Mouse (Mus musculus): ENCODE data around the gene Ajm1.

DNA sequence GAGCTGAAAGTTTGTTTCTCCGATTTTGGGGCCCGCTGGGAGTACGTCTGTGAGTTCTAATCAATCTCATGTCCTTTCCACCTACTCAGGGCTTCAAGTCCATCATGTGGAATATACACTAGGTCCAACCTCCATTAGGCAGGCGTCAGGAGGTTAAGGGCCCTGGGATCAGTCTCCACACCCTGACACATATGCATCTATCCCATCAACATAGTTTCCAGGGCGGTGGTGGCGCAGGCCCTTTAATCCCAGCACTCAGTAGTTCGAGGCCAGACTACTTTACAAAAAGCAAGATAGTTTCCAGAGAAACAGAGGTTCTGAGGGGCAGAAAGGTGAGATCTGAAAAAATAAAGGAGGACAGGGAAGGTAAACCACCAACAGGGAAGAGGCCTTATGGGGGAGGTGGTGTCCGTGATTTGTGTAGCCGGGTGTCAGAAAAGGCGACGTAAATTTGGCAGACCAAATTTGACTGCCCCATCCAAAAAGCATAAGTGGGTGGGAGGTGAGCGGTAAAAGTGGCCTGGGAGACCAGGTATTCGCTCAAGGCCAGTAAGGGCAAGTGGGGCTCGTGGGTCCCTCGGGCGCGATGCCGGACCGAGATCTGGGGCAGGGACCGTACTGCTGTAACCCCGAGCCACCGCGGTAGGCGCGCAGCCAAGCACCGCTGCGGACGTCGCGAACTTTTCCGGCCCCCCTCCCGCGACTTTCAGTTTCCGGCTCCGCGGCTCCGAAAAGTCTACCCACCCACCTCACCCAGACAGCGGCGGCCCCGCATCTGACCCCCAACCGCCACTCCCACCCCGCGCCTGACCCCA, 35.4 kb downstream of the Ajm1 start:
- TF ChIP-seq EP300 (IDR thresholded peaks at IDR 0.05; ENCODE audit: low read depth) (no peak), CTCF (IDR thresholded peaks at IDR 0.05; ENCODE audit: low read depth) (no peak)
